Mouse (Mus musculus) lung, postnatal 0 days (tissue): ENCODE measurements around the gene P2ry10b. TPM values are rescaled to one million over a fixed set of nuclear protein-coding genes. Genes with fewer than 3 reads are reported as not detected.

Experiments used
- ATAC-seq: fragments of 200-750 bp; cut with Nextera tagmentation; 2 replicates; pipeline ENCODE4 v1.8.0; 2017; ENCODE audit warnings: moderate library complexity
- DNase-seq: peaks from one replicate; pipeline ENCODE4 v3.0.0-alpha.2; 2016; ENCODE audit warnings: low spot score
- H3K27ac ChIP-seq: fragments of 300-500 bp; sonication (generic); 2 replicates; pipeline ENCODE4 v1.5.1; 2014; ENCODE audit warnings: antibody characterized with exemption, mild to moderate bottlenecking, low read length, mixed read lengths
- H3K27me3 ChIP-seq: fragments of 300-500 bp; sonication (generic); replicated peaks from 2 replicates; pipeline ENCODE4 v1.6.1; 2014; ENCODE audit warnings: low read length, mixed read lengths; ENCODE audit not compliant: insufficient read depth
- H3K36me3 ChIP-seq: fragments of 300-500 bp; sonication (generic); 2 replicates; pipeline ENCODE4 v1.6.1; 2014; ENCODE audit warnings: low read length, mixed read lengths; ENCODE audit not compliant: insufficient read depth
- H3K4me1 ChIP-seq: fragments of 300-500 bp; sonication (generic); 2 replicates; pipeline ENCODE4 v1.6.1; 2014; ENCODE audit warnings: antibody characterized with exemption, low read depth, low read length, mixed read lengths; ENCODE audit not compliant: insufficient read depth
- H3K4me2 ChIP-seq: fragments of 300-500 bp; sonication (generic); replicated peaks from 2 replicates; pipeline ENCODE4 v1.6.1; 2014; ENCODE audit warnings: low read depth, mild to moderate bottlenecking, low read length, moderate library complexity, mixed read lengths
- H3K4me3 ChIP-seq: fragments of 300-500 bp; sonication (generic); 2 replicates; pipeline ENCODE4 v1.5.1; 2014; ENCODE audit warnings: low read depth, low read length
- H3K9ac ChIP-seq: fragments of 300-500 bp; sonication (generic); replicated peaks from 2 replicates; pipeline ENCODE4 v1.6.1; 2014; ENCODE audit warnings: low read depth, mild to moderate bottlenecking
- H3K9me3 ChIP-seq: fragments of 300-500 bp; sonication (generic); 2 replicates; pipeline ENCODE4 v1.6.1; 2016; ENCODE audit warnings: low read length, mixed read lengths
- CTCF ChIP-seq: IDR thresholded peaks from 2 replicates; pipeline ENCODE4 v1.5.1; 2016; ENCODE audit warnings: antibody characterized with exemption, mild to moderate bottlenecking
- EP300 ChIP-seq: IDR thresholded peaks from 2 replicates; pipeline ENCODE4 v1.6.1; 2016; ENCODE audit warnings: antibody characterized with exemption, mild to moderate bottlenecking, control low read depth
- WGBS: fragments of 180-500 bp; shearing (Covaris S2); extraction: QIAGEN DNeasy Blood & Tissue Kit; methylation state at CpG from one replicate; pipeline ENCODE4 v1.1.7; 2014; 5-methylcytosine and 5-hydroxymethylcytosine counted together
- polyA plus RNA-seq: library from polyadenylated mRNA; unstranded; fragments of >200 nt; fragmentation: Nextera tagmentation; extraction: Ambion mirVana; gene quantifications from 2 replicates; pipeline ENCODE4 v1.2.1, GENCODE M21; 2015

Gene P2ry10b
- polyA plus RNA-seq, 1 experiment from 2014 or later: 1.5 TPM

DNA sequence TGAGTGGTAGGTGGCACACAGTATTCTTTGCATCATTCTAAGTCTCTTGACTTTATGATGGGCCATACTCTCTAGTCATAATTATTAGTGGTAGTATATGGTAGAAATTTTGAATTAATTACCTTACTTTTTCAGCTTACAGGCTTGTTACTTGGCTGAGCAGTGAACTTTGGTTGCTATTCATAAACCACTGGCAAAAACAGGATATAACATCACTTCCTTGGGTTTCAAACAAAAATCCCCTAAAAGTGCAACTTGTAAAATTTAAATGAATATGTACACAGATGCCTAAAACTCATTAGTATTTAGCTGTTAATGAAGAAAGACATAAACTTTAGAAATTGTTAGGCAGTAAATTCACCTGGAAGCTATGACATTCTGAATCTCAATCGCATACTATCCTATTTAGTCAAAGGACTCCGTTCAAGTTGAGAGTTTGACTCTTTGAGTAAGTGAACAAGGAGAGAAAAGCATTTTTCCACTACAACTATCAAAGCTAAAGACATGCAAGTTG, 68.9 kb downstream of the P2ry10b start:
- WGBS: 89% methylated on average over 2 of the region's 2 CpGs
- TF ChIP-seq EP300: no peak
- TF ChIP-seq CTCF: no peak

More for the DNA sequence above, 68.9 kb downstream of the P2ry10b start:
- no peak overlapping the region for H3K27ac ChIP-seq
- no peaks in the 10 kb centered on the region for H3K27me3 ChIP-seq
- no peaks in the 10 kb centered on the region for H3K4me1 ChIP-seq
- H3K4me2 ChIP-seq: no peak overlapping the region
- DNase-seq: no peak
- H3K4me3 ChIP-seq: no peak overlapping the region
- no peaks in the 10 kb centered on the region for H3K36me3 ChIP-seq
- ATAC-seq: no peak
- no peaks in the 10 kb centered on the region for H3K9me3 ChIP-seq
- H3K9ac ChIP-seq: no peak overlapping the region

Other genes with a start within 250 kb of the P2ry10b start
- 7.1 and 7.9 TPM in 2 replicates for gene Lpar4, start 228.3 kb upstream of the P2ry10b start, polyA plus RNA-seq
- gene P2ry10, start 60.4 kb upstream of the P2ry10b start, polyA plus RNA-seq: 0.11 and 0.14 TPM in 2 replicates
- not detected in 2 replicates for gene Gpr174, start 107.0 kb downstream of the P2ry10b start, polyA plus RNA-seq